Mouse (Mus musculus) adrenal gland, adult 18-20 months (tissue): Measurements from ENCODE around the gene Ptk6. TPM values are rescaled to one million over a fixed set of nuclear protein-coding genes. Genes with fewer than 3 reads are reported as not detected.

Experiments
- DNase-seq, 2 experiments: peaks; one replicate each; pipeline ENCODE4 v3.0.0; 2021 to 2022; ENCODE audit warnings: low spot score in 2 of 2
- total RNA-seq, 2 experiments: library from RNA; stranded (reverse); gene quantifications; 1 replicate in 1 of 2; 2 replicates in 1 of 2; pipeline ENCODE4 v1.2.3; 2021

The Ptk6 gene
- total RNA-seq, 2 experiments from 2014 or later = not detected

DNA sequence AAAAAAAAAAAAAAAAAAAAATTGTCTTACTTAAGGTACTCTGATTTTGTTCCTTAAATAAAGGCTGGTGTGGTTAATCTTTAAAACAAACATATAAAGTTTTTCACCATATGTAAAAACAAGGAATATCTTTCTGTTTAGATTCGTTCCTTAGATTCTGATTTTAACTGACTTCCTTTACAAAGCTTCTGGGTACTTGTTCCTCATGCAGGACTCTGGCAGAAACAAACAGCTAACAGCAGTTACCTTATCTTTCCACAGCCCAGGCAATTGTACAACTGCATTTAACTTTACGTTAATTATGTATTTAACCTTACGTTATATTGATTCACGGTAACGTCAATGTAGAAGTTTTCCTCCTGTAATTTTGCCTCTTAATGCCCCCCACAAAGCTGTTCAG is 36.1 kb downstream of the Ptk6 start:
- DNase-seq = no peak

- no peak for DNase-seq
Observed at GRCm38 (mm10) chr2:181160821-181161220, 41.8 kb downstream of the Ptk6 start.

DNA sequence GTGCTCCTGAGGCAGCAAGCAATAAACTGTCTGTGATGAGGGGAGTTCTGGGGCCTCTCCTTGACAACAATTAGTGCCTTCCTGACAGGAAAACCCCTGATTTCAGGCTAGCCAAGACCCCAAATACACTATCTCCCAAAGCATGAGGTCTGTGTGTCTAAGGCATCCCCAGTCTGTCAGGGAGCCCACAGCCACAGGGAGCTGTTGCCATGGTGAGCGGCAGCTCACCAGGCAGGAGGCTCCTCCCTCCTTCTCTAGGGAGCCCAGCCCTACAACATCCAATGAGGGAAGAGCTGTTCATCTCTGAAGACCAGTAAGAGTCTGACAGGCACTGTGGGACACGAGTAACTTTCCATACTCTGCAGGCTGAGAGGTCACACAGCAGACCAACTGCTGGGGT is 42.8 kb downstream of the Ptk6 start:
- DNase-seq = no peak

- no peak for DNase-seq
Observed at GRCm38 (mm10) chr2:181159091-181159514, 43.5 kb downstream of the Ptk6 start.

GRCm38 (mm10) chr2:181158471-181158870 is 44.1 kb downstream of the Ptk6 start:
- DNase-seq = no peak

GRCm38 (mm10) chr2:181157716-181158302 is 44.8 kb downstream of the Ptk6 start:
- DNase-seq = no peak

- no peak for DNase-seq
Observed at GRCm38 (mm10) chr2:181157180-181157579, 45.4 kb downstream of the Ptk6 start.

DNA sequence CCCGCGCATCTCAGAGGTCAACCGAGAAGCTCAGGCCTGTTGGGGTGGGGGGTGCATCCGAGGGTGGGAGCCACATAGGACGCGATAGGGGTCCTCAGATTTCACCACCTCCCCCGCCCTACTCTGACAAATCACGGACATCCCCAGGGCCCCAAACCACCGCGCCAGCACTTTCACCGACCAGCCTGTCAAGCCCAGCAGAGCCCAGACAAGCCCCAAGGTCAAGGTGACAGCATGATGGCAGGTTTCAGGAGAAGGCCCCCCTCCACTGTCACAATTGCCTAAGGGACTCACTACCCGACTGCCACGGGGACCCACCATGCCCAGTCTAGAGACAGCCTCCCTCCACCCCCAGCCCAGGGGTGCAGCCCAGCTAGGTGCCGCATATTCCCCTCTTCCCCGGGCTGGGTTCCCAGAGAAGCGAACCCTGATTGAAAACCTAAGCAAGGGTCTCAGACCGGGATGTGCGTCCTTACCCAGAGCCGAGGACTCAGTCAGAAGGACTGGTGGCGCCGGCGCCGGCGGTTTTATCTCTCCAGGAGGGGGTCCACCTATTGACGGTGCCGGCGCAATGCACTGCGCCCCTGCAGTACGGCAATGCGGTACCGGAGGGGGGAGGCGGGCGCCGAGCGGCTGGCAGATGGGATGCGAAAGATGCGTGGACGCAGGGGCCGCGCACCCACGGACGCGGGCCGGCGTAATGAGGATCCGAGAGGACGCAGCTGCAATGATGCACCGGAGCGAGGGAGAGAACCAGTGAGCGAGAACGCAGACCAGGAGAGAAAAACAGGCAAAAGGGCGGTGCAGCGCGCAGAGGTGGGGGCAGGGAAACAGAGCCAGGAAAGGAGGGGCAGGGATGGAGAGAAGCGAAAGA is 46.1 kb downstream of the Ptk6 start, which contains the start of gene Eef1a2:
Gene Eef1a2 (minus strand): TSS at position 767 of the 874 bp plus-strand sequence.
- DNase-seq = no peak

DNA sequence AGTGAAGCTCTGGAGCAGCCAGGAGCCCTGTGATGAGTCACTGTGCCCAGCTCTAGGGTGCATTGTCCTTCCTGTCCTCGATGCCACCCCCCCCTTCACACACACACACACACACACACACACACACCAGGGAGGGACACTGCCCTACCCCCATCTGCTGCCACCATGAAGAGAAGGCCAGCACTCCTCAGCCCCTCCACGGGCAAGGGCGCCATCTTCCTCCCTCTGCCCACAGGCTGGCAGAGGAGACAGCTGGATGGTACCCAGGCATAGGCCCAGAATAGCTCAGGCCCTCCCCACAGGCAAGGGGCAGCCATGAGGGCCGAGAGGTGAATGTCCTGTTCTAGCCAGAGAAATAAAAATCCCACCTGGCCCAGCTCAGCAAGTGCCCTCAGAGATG is 46.8 kb downstream of the Ptk6 start:
- DNase-seq = no peak

- no peak for DNase-seq
Observed at GRCm38 (mm10) chr2:181154831-181155415, 47.7 kb downstream of the Ptk6 start.

DNA sequence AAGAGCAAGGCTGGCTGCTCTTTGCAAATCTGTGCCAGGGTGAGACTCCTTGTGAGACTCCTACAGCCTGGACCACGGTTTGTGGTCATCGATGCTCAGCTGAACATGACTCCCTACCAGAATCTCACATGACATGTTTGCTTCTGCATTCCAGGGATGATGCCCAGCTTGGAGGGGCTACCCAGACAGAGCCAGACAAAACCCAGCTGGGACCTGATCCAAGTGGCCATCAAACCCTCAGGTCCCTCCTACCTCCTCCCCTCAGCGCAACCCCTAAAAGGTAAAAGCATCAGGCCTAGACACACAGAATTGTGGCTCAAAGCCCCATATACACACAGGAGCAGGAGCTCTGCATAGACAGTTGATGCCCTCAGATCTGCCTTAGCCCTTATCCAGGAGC is 48.2 kb downstream of the Ptk6 start:
- no peak for DNase-seq

- DNase-seq = no peak
Observed at GRCm38 (mm10) chr2:181153837-181154236, 48.8 kb downstream of the Ptk6 start.

GRCm38 (mm10) chr2:181153131-181153530 is 49.5 kb downstream of the Ptk6 start:
- DNase-seq = no peak

DNA sequence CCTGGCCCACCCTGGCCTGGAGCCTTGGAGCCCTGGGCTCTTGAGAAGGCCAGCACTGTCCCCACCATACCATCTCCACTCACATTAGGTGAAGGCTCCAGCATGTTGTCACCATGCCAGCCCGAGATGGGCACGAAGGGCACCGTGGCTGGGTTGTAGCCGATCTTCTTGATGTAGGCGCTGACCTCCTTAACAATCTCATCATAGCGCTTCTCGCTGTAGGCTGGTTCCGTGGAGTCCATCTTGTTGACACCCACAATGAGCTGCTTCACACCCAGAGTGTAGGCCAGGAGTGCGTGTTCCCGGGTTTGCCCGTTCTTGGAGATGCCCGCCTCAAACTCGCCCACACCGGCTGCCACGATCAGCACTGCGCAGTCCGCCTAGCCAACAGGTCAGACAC is 49.9 kb downstream of the Ptk6 start:
- no peak for DNase-seq

- no peak for DNase-seq
Observed at GRCm38 (mm10) chr2:181150281-181150680, 52.3 kb downstream of the Ptk6 start.

- no peak for DNase-seq
Observed at GRCm38 (mm10) chr2:181148318-181148955, 54.2 kb downstream of the Ptk6 start.

DNA sequence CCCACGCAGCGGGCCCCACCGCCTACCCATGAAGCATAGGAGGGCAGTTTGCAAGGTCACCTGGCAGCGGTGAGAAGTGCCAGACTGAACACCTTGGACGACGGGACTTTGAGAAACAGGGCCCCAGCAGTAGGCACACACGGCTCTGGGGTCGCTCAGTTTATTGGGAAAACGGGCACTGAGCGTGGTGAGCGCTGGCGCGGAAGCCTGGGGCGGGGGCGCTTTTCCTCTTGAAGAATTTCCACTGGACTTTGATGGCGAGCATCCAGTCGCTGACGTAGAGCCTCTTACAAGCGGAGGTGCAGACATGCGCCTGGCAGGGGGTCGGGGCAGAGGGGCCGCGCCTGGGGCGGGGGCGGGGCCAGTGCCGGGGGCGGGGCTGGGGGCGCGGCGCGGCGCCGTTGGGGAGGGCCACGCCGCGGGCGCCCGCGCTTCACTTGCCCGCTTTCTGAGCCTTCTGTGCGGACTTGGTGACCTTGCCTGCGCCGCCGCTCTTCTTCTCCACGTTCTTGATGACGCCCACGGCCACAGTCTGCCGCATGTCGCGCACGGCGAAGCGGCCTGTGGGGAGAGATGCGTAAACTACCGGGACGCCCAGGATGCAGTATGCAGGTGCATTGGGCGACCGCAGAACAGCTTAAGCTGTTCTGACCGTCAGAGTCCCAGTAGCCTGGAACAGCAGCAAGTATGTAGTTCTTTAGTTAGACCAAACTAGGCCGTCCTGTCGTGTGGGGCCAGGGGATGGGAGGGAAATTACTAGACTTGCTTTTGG is 54.9 kb downstream of the Ptk6 start:
- DNase-seq = no peak

DNA sequence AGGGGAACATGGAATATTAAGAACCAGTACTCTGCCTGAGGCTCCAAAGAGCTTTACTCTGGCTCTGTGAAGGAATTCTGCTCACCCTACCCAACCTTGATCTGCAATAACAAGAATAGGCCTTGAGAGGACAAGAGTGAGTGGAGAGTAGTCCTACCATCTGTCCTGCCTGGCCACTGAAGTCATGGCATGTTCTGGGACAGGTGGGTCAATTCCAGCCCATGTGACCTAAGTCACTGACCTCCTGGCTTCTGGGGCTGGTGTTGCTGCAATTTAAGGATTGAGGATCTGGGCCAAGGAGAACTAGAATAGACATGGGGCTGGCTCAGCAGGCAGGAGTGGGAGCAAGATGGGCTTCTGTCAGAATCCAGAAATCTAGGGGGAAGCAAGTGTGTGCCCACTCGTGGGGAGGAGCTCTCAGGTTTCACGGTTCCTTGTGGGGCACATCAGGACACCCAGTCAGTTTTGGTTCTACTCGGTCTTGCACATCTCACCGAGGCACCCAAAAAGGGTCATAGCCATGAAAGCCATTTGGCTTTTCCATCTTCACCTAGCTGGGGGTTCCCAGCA is 55.5 kb downstream of the Ptk6 start:
- DNase-seq = no peak

DNA sequence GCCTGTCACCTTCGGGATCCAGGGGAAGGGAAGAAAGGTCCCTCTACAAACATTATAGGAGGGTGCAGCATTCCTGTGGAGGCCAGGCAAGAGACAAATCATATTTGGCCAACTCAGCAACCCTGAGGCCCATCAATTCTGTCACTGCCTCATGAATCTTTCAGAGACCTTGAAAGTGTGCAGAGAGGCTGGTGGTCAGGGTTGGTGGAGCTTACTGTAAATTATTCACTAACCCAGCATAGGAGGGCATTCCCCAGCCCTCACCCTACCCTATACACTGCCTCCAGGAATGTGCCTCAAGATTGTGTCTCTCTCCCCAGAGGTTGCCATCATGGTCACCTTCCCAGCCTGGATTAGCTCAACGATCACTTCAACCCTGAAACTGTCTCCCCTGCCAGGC is 57.9 kb downstream of the Ptk6 start:
- no peak for DNase-seq
